Mouse (Mus musculus): ENCODE data around the gene Ano3. TPM values are rescaled to one million over a fixed set of nuclear protein-coding genes. Genes with fewer than 3 reads are reported as not detected.

The Ano3 gene
- total RNA-seq, 2 experiments from 2014 or later = 16.5 to 17.2 TPM

DNA sequence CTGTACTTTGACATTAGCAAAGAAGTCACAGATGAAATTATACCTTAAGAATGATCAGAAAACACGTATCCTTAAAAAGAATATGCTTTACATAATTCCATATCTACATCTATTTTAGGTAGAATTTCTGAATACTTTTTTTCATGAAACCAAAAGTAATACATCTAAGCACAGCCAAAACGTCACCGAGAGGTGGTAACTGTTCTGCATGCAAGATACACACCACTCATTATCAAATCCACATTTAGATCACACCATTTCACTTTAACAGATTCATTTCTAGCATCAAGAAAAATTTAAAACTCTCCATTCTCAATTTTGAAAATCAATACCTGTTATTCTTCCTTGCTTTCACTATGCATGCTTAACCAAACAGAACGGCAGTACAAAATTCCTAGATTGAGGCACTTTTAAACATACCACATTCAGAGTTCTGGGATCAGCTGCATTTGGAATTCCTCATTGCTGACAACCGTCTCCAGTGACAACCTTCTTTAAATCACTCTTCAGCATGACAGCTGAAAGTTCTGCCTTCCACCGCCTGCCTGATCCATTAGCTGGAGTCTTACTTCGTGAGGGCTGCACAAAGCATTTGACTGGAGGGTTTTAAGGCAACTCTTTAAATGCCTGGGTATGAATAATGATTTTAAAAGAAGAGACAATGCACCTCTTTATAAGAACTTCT is 111.0 kb downstream of the Ano3 start:
- no peak for DNase-seq (ENCODE audit: extremely low spot score in 1 of 2, low spot score in 2 of 2)
- intact Hi-C loops (cut with DNase I) = no loop called here

DNA sequence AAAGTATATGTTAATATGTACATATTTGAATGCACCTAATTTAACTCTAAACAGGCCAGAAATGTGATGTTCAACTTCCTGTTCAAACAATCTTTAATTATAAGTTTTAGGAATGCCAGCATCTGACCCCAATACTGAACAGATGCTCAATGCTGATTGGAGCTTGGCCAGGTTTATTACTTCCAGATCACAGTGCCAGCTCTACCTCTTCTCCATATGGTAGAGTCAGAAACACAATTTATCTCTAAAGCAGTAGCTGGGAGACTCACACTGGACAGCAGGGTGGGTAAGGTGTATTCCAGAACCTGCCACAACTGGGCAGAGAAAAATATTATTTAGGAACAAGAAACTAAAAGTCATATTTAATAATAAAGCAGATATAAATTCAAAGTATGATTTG is 134.5 kb downstream of the Ano3 start:
- DNase-seq (ENCODE audit: extremely low spot score in 1 of 2, low spot score in 2 of 2) = no peak
- intact Hi-C loops (cut with DNase I) = no loop called here

DNA sequence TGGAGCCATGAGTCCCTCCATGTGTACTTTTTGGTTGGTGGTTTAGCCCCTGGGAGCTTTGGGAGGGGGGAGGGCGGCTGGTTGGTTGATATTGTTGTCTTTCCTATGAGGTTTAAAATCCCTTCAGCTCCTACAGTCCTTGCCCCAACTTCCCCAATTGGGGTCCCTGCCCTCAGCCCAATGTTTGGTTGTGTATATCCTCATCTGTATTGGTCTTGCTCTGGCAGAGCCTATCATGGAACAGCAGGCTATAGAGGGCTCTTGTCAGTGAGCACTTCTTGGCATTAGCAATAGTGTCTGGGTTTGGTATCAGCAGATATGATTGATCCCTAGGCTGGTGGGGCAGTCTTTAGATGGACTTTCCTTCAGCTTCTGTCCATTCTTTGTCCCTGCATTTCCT is 135.8 kb downstream of the Ano3 start:
- DNase-seq (ENCODE audit: extremely low spot score in 1 of 2, low spot score in 2 of 2) = no peak

DNA sequence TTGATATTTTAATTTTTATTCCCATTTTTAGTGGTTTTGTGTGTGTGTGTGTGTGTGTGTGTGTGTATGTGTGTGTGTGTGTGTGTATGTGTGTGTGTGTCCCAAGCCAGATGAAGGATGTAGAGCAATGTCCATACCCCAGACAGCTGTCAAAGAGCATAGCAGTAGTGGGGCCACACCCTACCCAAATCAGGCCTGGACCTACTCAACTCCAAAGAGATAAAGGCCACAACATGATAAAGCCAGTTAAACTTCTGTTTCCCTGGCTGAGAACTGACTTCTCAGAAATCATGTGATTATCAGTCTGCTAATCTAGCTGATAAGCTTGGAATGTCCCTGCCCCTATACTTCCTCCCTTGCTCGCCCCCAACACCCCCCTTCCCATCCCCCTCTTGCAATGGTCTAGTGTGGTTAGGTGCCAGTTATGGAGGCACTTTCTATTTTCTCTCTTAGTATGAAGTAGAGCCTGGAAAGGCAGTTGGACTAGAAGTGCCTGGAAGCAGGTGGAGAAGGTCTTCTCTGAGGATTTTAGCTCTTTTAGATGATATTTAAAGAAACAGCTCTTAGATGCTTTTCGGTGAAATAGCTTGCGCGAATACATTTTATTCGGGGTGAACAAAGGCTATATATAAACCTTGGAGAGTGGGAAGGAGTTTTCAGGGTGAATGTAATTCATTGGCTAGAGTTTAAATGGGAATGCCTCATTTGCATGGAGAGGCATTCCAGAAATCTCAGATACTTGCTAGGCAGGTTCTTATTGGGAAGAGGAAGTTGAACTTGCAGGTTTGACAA is 144.2 kb downstream of the Ano3 start:
- DNase-seq (ENCODE audit: extremely low spot score in 1 of 2, low spot score in 2 of 2) = peak in 1 of 2 experiments; percentile 8
- intact Hi-C loops (cut with DNase I) = no loop called here

More for the DNA sequence above, 135.8 kb downstream of the Ano3 start:
- intact Hi-C loops (cut with DNase I) = no loop called here

- intact Hi-C loops (cut with DNase I) = no loop called here
- DNase-seq (ENCODE audit: extremely low spot score in 1 of 2, low spot score in 2 of 2) = no peak
These were observed 154.8 kb downstream of the Ano3 start for GRCm38 (mm10) chr2:110795928-110796327.

DNA sequence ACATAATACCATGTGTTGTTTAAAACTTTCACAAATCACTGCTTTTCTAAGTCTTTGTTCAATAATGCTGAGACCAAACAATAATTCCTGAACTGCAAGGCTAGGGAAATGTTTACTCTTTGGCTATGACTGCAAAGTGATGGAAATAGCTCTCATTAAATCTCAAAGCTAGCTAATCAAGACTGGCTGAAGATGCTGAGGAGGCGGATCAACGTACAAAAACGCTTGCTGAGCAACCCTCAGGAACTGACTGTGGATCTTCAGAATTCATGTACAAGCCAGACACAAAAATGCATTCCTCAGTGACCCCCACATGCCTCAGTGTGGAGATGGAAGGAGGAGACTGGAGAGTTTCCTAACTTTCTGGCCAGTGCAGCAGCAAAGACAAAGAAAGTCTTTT is 155.3 kb downstream of the Ano3 start:
- no peak for DNase-seq (ENCODE audit: extremely low spot score in 1 of 2, low spot score in 2 of 2)
- intact Hi-C loops (cut with DNase I) = no loop called here

DNA sequence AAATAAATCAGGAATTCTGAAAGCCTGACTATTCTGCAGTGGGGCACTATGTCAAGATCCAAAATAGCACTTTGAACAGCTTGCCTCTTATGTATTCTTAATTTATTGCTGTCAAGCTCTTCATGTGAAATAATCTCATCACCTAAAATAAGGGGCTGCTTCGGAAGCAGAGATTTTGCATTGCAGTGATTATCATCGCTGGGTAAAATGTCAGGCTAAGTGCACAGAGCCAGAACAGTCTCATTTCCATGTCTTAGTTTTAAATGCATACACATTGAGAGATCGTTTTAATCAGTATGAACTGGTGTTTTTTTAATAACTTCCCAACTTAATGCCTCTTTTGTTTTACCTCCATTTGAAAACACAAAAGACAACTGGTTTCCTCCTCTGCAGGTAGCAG is 163.3 kb downstream of the Ano3 start:
- intact Hi-C loops (cut with DNase I) = no loop called here
- DNase-seq (ENCODE audit: extremely low spot score in 1 of 2, low spot score in 2 of 2) = no peak

GRCm38 (mm10) chr2:110759434-110759833 is 191.3 kb downstream of the Ano3 start:
- DNase-seq (ENCODE audit: extremely low spot score in 1 of 2, low spot score in 2 of 2) = no peak
- intact Hi-C loops (cut with DNase I) = no loop called here

- intact Hi-C loops (cut with DNase I) = no loop called here
- no peak for DNase-seq (ENCODE audit: extremely low spot score in 1 of 2, low spot score in 2 of 2)
These were observed 193.2 kb downstream of the Ano3 start for GRCm38 (mm10) chr2:110757556-110757955.

GRCm38 (mm10) chr2:110740493-110740892 is 210.2 kb downstream of the Ano3 start:
- no peak for DNase-seq (ENCODE audit: extremely low spot score in 1 of 2, low spot score in 2 of 2)
- intact Hi-C loops (cut with DNase I) = no loop called here

GRCm38 (mm10) chr2:110739781-110740180 is 210.9 kb downstream of the Ano3 start:
- intact Hi-C loops (cut with DNase I) = no loop called here
- no peak for DNase-seq (ENCODE audit: extremely low spot score in 1 of 2, low spot score in 2 of 2)

DNA sequence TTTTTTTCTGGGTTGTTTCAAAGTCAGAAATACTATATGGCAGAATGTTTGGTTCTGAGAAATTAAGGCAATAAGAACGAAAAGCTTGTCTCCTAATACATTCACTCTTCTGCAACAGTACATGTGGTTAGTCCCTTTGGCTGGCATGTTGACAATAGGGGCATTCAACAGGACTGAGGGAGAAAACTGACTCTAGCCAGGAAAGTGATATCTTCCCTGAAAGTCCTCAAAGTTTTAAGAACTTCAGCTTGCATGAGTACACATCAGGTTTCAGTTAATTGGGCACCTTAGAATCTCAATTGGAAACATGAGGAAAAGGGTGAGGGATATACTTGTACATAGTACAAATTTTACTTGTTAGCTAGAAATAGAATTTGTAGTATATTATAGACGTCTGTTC is 212.7 kb downstream of the Ano3 start:
- intact Hi-C loops (cut with DNase I) = no loop called here
- no peak for DNase-seq (ENCODE audit: extremely low spot score in 1 of 2, low spot score in 2 of 2)

DNA sequence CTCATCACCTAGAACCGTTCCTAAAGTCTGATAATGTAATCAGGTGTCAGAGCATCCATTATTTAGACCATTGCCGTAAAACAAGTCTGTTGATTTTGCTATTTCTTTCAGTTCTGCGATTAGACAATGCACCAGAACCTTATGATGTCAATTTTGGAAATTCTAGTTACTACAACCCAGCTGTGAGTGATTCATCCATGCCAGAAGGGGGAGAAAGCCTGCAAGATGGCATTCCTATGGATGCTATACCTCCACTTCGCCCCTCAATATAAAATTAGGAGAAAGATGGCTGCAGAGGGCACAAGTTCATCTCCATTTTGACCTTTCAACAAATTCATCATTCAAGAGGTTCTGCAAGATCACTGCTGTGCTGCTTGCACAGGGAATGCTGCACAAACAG is 213.5 kb downstream of the Ano3 start:
- DNase-seq (ENCODE audit: extremely low spot score in 1 of 2, low spot score in 2 of 2) = no peak
- intact Hi-C loops (cut with DNase I) = no loop called here

- intact Hi-C loops (cut with DNase I) = no loop called here
- DNase-seq (ENCODE audit: extremely low spot score in 1 of 2, low spot score in 2 of 2) = no peak
These were observed 224.6 kb downstream of the Ano3 start for GRCm38 (mm10) chr2:110726106-110726505.

DNA sequence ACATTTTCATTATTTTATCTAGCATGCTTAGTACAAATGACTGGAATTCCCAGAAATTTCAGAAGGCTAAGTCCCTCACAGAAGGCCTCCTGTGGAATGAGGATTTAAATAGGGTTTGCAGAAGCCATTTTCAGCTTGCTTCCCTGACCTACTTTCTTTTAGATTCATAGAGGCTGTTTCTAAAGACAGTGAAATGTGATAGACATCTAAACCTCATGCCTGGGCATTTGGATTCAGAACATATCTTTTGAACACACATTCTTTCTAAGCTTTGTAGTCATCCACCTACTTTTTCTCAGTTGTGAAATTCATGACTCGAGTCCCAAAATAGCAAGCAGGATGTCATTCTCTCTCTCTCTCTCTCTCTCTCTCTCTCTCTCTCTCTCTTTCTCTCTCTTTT is 228.5 kb downstream of the Ano3 start:
- intact Hi-C loops (cut with DNase I) = no loop called here
- DNase-seq (ENCODE audit: extremely low spot score in 1 of 2, low spot score in 2 of 2) = no peak

DNA sequence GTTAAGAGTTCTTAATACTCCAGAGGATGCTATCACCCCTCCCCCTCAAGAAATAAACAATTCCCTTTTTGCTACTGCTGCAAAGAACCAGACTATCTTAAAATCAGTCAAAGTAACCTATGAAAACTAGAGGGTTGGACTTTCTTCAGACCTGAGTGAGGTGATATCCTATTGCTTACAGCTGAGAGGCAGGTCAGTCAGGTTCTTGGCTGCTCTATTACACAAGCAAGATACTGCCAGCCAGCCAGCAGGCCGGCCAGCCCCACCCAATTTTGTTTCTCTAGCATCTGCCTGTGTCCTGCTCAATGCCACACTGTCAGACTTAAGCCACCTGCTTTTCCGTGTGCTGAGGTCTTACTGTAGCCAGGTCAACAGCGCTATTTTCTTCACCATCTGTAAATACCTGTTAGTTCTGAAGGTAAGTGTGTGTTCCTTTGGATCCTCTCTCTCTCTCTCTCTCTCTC is 229.4 kb downstream of the Ano3 start, which contains the start of gene Muc15:
Gene Muc15, plus strand, starts transcription at position 51 of the 464 bp plus-strand sequence.
- no peak for DNase-seq (ENCODE audit: extremely low spot score in 1 of 2, low spot score in 2 of 2)
- intact Hi-C loops (cut with DNase I) = no loop called here

DNA sequence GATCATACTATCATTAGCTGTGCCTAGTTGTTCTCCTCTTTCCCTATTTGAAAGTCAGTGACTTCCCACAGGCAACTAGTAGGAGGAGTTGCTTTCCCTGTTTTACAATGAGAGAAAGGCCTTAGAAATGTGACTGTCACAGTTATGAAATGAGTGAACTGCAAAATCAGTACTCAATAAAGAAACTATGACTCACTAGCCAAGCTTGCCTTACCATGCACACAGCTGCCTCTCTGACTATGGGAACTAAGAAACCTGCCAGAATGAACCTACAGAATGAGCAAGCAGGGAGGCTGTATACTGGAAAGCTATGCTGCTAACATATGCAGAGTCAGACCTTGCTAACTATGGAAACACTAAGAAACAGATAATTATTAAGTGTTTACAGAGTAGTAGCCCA is 231.7 kb downstream of the Ano3 start:
- no peak for DNase-seq (ENCODE audit: extremely low spot score in 1 of 2, low spot score in 2 of 2)
- intact Hi-C loops (cut with DNase I) = no loop called here

DNA sequence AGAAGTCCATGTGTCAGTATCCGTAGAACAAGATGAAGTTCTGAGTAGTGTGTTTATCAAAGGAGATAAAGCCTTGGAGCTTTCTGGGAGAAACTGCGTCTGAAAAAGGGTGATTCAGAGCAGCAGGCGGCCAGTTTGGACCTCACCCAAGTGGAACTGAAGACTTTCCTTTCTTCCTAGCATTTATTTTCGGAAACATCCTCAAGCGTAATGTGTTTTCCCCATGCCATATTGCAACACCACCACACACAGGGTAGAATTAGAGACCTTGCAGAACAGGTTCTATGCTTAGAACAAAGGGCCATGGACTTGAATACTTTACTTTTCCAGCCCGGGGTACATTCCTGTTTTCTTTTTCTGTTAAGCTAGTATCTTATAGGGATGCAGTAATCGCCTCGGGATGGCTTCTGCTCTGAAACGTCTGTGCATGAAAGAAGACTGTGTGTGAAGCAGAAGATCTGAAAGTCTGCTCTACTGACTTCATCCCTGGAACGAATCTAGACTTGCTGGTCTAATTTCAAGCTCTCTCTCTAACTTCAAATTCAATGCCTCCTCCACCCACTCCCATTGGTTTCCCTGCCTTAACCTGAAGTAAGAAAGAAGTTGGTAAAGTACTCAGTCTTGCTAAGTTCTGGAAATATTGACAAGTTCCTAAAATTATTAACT is 240.5 kb downstream of the Ano3 start:
- intact Hi-C loops (cut with DNase I) = no loop called here
- DNase-seq (ENCODE audit: extremely low spot score in 1 of 2, low spot score in 2 of 2) = peak; percentile 15 to 42

DNA sequence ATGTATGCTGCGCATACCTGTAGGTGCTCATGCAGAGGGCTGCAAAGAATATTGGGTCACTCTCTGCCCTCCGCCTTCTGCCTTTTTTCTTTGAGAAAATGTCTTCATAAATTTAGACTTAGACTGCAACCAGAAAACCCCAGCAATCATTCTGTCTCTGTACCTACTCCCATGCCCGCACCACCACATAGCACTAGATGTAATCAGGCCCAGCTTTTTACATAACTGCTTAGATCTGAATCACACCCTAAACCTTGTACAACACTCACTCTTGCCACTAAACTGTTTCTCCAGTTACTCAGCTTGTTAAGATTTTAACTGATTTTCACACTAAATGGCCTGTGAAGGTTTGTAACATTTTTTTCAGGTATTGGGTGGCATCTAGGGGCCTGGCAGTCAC is 241.3 kb downstream of the Ano3 start:
- DNase-seq (ENCODE audit: extremely low spot score in 1 of 2, low spot score in 2 of 2) = no peak
- intact Hi-C loops (cut with DNase I) = no loop called here

Measured in left cerebral cortex, postnatal 10 days (tissue).